Mouse (Mus musculus) duodenum, adult 2 months (tissue): ENCODE measurements around the gene Obox6. TPM values are rescaled to one million over a fixed set of nuclear protein-coding genes. Genes with fewer than 3 reads are reported as not detected.

Source experiments
- polyA plus RNA-seq: library from polyadenylated mRNA; depleted of rRNA; stranded (reverse); fragments of >200 nt; gene quantifications from 2 replicates; pipeline ENCODE4 v1.2.3, GENCODE M21; 2012; ENCODE audit warnings: low replicate concordance; rRNA removed

Obox6 gene
- polyA plus RNA-seq = not detected in 2 replicates

DNA sequence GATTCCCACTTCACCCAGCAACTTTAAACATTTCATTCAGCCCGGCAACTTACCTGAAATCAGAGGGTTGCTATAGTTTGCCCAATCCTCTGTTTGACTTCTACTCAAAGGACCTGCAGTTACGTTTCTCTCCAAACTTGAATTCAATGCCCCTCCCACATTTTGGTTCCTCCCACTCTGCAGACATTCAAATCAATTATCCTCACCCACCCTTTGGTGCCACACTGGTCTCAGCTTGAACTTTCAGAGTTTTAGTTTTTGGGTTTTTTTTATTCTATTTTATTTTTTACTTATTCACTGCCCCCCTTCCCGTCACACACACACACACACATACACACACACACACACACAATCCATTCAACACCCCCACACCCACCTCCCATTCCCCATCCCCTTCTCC, at the start of gene Obox6:
Obox6 (minus strand) TSS at position 101 of the 400 bp plus-strand sequence.

DNA sequence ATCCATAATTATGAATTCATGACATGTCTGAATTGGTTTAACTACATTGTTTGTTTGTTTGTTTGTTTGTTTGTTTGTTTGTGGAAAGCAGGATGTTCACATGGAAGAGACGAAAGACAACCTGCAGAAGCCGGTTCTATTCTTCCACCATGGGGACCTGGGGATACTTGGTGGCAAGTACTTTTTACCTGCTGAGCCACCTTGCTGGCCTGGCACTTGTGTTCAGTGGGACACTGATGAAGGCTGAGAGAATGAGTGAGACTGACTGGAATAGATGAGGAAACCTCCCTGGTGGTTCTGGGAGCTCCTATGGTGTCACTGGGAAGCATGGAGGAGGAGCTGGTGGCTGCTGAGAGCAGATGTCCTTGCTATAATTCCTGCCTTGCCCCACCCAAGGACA, 42.8 kb upstream of the Obox6 start, which contains the start of gene Crxos:
Crxos (plus strand) TSS at position 301 of the 400 bp plus-strand sequence.

DNA sequence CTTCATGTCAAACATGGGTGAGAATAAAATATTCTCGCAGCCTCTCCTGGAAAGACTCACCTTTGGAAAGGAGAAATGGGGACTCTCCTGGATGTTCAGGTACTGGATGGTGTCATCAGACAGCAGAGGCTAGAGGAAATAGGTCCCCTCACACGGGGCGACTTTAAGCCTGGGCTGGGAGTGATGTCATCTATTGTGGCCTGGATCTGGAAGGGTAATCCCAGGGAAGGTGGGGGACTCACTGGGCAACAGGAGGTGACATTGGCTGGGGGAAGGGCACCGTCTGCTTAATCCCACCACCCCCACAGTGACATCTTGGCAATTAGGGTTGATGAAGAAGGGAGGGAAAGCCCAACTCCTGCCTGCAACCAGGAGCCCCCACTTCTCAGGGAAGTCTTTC, 40.3 kb upstream of the Obox6 start, which contains the start of gene Crx:
Crx (minus strand) TSS at position 213 of the 400 bp plus-strand sequence.

Other genes starting within 250 kb of the Obox6 start
- gene Obox3, start 199.8 kb downstream of the Obox6 start, polyA plus RNA-seq = not detected in 2 replicates
- not detected in 2 replicates for gene Obox5, start 89.5 kb downstream of the Obox6 start, polyA plus RNA-seq
- gene Crx, start 40.3 kb upstream of the Obox6 start, polyA plus RNA-seq = not detected in 2 replicates
- not detected in 2 replicates for gene Crxos, start 42.9 kb upstream of the Obox6 start, polyA plus RNA-seq
- gene Selenow, start 82.7 kb upstream of the Obox6 start, polyA plus RNA-seq = 232 and 417 TPM in 2 replicates
- 49.3 and 70.6 TPM in 2 replicates for gene Nop53, start 106.4 kb upstream of the Obox6 start, polyA plus RNA-seq
- gene Ehd2, start 127.9 kb upstream of the Obox6 start, polyA plus RNA-seq = 13.9 and 16.5 TPM in 2 replicates
- gene Bicra, start 208.2 kb upstream of the Obox6 start, polyA plus RNA-seq = 21.7 and 24.8 TPM in 2 replicates
- 0.04 TPM in 1 of 2 replicates, not detected in the other for gene Zfp541, start 222.1 kb upstream of the Obox6 start, polyA plus RNA-seq